Mouse (Mus musculus) bone marrow, adult 2 months (tissue): ENCODE measurements around the gene Zfp94.

Source experiments
- CTCF ChIP-seq: fragments of 200-500 bp; IDR thresholded peaks from 2 replicates; pipeline ENCODE4 v1.5.1; 2011; ENCODE audit warnings: low read length, control low read depth; ENCODE audit not compliant: control insufficient read depth, insufficient read depth
- POLR2A ChIP-seq: fragments of 200-500 bp; IDR thresholded peaks from 2 replicates; pipeline ENCODE4 v1.6.1; 2011; ENCODE audit warnings: low read depth, mild to moderate bottlenecking, control low read depth, low read length, borderline replicate concordance; ENCODE audit not compliant: control insufficient read depth

DNA sequence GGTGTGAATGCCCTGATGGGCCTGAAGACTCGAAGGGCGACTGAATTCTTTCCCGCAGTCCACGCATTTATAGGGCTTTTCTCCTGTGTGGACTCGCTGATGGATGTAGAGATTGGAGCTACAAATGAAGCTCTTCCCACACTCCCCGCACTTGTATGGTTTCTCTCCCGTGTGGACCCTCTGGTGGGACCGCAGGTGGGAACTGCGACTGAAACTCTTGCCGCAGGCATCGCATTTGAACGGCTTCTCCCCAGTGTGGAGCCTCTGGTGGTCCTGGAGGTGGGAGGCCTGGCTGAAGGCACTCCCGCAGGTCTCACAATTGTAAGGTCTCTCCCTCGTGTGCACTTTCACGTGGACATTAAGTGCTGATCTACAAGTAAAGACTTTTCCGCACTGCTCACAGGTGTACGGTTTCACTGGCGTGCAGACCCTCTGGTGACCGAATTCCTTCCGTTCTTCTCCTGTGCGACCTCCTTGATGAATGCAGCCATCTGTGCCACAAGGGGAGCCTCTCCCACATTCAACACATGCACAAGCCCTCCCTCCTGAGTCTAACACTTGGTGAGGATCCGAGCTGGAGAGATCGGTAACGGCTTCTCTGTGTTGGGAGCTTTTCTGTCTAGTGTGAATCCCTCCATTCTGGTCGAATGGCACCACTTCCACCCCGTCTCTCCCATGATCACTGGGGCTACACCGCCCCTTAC lies 24.9 kb downstream of the Zfp94 start:
- TF ChIP-seq CTCF (no peak), POLR2A (no peak)
